Mouse (Mus musculus) lung, postnatal 0 days (tissue): ENCODE results near the gene Clip2. TPM values are rescaled to one million over a fixed set of nuclear protein-coding genes. Genes with fewer than 3 reads are reported as not detected.

Experiments used
- ATAC-seq: fragments of 200-750 bp; cut with Nextera tagmentation; 2 replicates; pipeline ENCODE4 v1.8.0; 2017; ENCODE audit warnings: moderate library complexity
- DNase-seq: peaks from one replicate; pipeline ENCODE4 v3.0.0-alpha.2; 2016; ENCODE audit warnings: low spot score
- H3K27ac ChIP-seq: fragments of 300-500 bp; sonication (generic); 2 replicates; pipeline ENCODE4 v1.5.1; 2014; ENCODE audit warnings: antibody characterized with exemption, mild to moderate bottlenecking, low read length, mixed read lengths
- H3K27me3 ChIP-seq: fragments of 300-500 bp; sonication (generic); replicated peaks from 2 replicates; pipeline ENCODE4 v1.6.1; 2014; ENCODE audit warnings: low read length, mixed read lengths; ENCODE audit not compliant: insufficient read depth
- H3K36me3 ChIP-seq: fragments of 300-500 bp; sonication (generic); 2 replicates; pipeline ENCODE4 v1.6.1; 2014; ENCODE audit warnings: low read length, mixed read lengths; ENCODE audit not compliant: insufficient read depth
- H3K4me1 ChIP-seq: fragments of 300-500 bp; sonication (generic); 2 replicates; pipeline ENCODE4 v1.6.1; 2014; ENCODE audit warnings: antibody characterized with exemption, low read depth, low read length, mixed read lengths; ENCODE audit not compliant: insufficient read depth
- H3K4me2 ChIP-seq: fragments of 300-500 bp; sonication (generic); replicated peaks from 2 replicates; pipeline ENCODE4 v1.6.1; 2014; ENCODE audit warnings: low read depth, mild to moderate bottlenecking, low read length, moderate library complexity, mixed read lengths
- H3K4me3 ChIP-seq: fragments of 300-500 bp; sonication (generic); 2 replicates; pipeline ENCODE4 v1.5.1; 2014; ENCODE audit warnings: low read depth, low read length
- H3K9ac ChIP-seq: fragments of 300-500 bp; sonication (generic); replicated peaks from 2 replicates; pipeline ENCODE4 v1.6.1; 2014; ENCODE audit warnings: low read depth, mild to moderate bottlenecking
- H3K9me3 ChIP-seq: fragments of 300-500 bp; sonication (generic); 2 replicates; pipeline ENCODE4 v1.6.1; 2016; ENCODE audit warnings: low read length, mixed read lengths
- CTCF ChIP-seq: IDR thresholded peaks from 2 replicates; pipeline ENCODE4 v1.5.1; 2016; ENCODE audit warnings: antibody characterized with exemption, mild to moderate bottlenecking
- EP300 ChIP-seq: IDR thresholded peaks from 2 replicates; pipeline ENCODE4 v1.6.1; 2016; ENCODE audit warnings: antibody characterized with exemption, mild to moderate bottlenecking, control low read depth
- WGBS: fragments of 180-500 bp; shearing (Covaris S2); extraction: QIAGEN DNeasy Blood & Tissue Kit; methylation state at CpG from one replicate; pipeline ENCODE4 v1.1.7; 2014; 5-methylcytosine and 5-hydroxymethylcytosine counted together
- polyA plus RNA-seq: library from polyadenylated mRNA; unstranded; fragments of >200 nt; fragmentation: Nextera tagmentation; extraction: Ambion mirVana; gene quantifications from 2 replicates; pipeline ENCODE4 v1.2.1, GENCODE M21; 2015

The Clip2 gene
- polyA plus RNA-seq, 1 experiment from 2014 or later: 3.0 TPM

DNA sequence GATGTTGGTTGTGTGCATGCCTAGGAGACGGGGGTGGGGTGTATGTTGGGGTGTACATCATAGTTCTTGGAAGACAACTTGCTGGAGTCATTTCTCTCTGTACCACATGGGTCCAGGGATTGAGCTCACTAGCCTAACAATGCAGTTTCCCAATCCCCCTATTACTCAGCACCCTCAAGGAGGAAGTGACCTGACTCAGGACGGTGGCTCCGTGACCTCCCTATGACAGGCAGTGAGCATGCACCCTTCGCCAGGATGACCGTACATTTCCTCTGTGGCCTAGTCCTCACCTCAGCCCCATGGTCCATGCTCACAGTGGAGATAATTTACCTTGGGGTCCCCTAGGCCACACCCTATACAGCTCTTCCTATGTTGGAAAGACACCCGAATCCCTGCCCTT is 19.8 kb downstream of the Clip2 start:
- WGBS: 91% methylated on average over 6 of the region's 6 CpGs
- H3K4me2 ChIP-seq: no peak overlapping the region
- H3K27ac ChIP-seq: no peak overlapping the region
- H3K4me1 ChIP-seq: no peaks in the 10 kb centered on the region
- DNase-seq: peak; percentile 46
- TF ChIP-seq CTCF: no peak
- TF ChIP-seq EP300: no peak
- peaks cover 14% of the 10 kb centered on the region; the same call in 1 of the 2 replicates for H3K36me3 ChIP-seq
- H3K4me3 ChIP-seq: no peak overlapping the region
- no peaks in the 10 kb centered on the region for H3K27me3 ChIP-seq
- no peak overlapping the region for H3K9ac ChIP-seq
- H3K9me3 ChIP-seq: no peaks in the 10 kb centered on the region
- ATAC-seq: peak; percentile 46

- Histone ChIP-seq H3K9me3 (no peaks in the 10 kb centered on the region), H3K36me3 (peaks cover 14% of the 10 kb centered on the region; the same call in 1 of the 2 replicates), H3K4me1 (no peaks in the 10 kb centered on the region), H3K9ac (no peak overlapping the region), H3K27me3 (no peaks in the 10 kb centered on the region), H3K27ac (no peak overlapping the region), H3K4me2 (no peak overlapping the region), H3K4me3 (no peak overlapping the region)
- 64% methylated on average over 9 of the region's 9 CpGs for WGBS
- no peak for DNase-seq
- no peak for TF ChIP-seq CTCF
- no peak for TF ChIP-seq EP300
- no peak for ATAC-seq
Observed at GRCm38 (mm10) chr5:134531585-134531984, 20.6 kb downstream of the Clip2 start.

GRCm38 (mm10) chr5:134530830-134531229 is 21.4 kb downstream of the Clip2 start:
- Histone ChIP-seq H3K4me1 (no peaks in the 10 kb centered on the region), H3K4me3 (no peak overlapping the region), H3K4me2 (no peak overlapping the region), H3K27ac (no peak overlapping the region), H3K9me3 (no peaks in the 10 kb centered on the region), H3K9ac (no peak overlapping the region), H3K27me3 (no peaks in the 10 kb centered on the region), H3K36me3 (peaks cover 14% of the 10 kb centered on the region; the same call in 1 of the 2 replicates)
- TF ChIP-seq EP300 (no peak), CTCF (no peak)
- WGBS: 65% methylated on average over 7 of the region's 7 CpGs
- DNase-seq (no peak), ATAC-seq (peak; percentile 31; the same call in 1 of the 2 replicates)

DNA sequence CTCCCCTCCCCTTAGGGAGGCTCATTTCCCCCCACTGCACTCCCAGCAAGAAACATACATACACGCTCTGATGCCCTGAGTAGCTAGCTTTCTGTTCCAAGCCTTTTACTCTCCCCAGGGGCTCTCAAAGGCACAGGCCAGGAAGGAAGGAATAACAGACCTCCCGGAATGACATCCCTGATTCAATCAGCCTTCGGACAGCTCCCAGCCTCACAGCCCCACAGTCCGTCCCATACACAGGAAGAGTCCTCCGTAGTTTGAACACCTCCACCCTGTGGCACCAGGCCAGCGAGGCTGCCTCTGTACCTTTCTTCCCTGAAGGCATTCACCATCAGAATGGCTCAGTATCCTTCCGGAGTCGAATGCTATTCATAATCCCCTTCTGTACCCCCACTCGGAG is 23.7 kb downstream of the Clip2 start:
- DNase-seq: no peak
- Histone ChIP-seq H3K4me3 (no peak overlapping the region), H3K27me3 (no peaks in the 10 kb centered on the region), H3K36me3 (0 out of 2 replicates have a peak, but pooled peaks cover 4% of the 10 kb centered on the region), H3K27ac (no peak overlapping the region), H3K9me3 (no peaks in the 10 kb centered on the region), H3K4me2 (no peak overlapping the region), H3K9ac (no peak overlapping the region), H3K4me1 (no peaks in the 10 kb centered on the region)
- TF ChIP-seq CTCF (no peak), EP300 (no peak)
- ATAC-seq: no peak
- 54% methylated on average over 9 of the region's 9 CpGs for WGBS

DNA sequence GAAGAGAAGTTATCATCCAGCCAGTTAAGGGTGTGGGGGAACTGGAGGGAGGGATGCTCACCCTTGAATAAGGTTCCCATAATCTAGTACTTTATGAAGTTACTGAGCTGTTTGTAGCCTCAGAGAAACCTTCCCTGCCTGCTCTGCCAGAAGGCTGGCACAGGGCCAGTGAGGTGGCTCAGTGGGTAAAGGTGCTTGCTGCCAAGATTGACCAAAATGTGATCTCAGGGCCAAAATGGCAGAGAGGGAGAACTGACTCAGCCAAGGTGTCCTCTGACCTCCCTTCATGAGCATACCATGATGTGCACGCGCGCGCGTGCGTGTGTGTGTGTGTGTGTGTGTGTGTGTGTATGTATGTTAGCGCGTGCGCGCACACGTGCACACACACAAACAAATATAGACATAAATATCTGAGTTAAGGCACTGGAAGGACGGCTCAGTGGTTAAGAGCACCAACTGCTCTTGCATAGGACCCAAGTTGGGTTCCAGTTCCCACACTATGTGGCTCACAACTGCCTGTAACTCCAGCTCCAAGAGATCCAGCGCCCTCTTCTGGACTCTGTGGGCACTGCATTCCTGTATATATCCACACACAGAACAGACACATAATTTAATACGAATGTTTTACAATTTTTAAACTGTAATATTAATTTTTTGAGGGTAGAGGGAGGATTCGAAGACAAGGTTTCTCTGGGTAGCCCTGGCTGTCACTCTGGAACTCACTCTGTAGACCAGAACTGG is 26.1 kb downstream of the Clip2 start:
- no peak for TF ChIP-seq EP300
- peak; percentile 30 for TF ChIP-seq CTCF
- Histone ChIP-seq H3K27me3 (no peaks in the 10 kb centered on the region), H3K4me3 (no peak overlapping the region), H3K36me3 (no peaks in the 10 kb centered on the region), H3K9ac (no peak overlapping the region), H3K9me3 (no peaks in the 10 kb centered on the region), H3K4me2 (no peak overlapping the region), H3K4me1 (no peaks in the 10 kb centered on the region), H3K27ac (no peak overlapping the region)
- DNase-seq (no peak), ATAC-seq (no peak)
- WGBS: 91% methylated on average over 15 of the region's 15 CpGs

DNA sequence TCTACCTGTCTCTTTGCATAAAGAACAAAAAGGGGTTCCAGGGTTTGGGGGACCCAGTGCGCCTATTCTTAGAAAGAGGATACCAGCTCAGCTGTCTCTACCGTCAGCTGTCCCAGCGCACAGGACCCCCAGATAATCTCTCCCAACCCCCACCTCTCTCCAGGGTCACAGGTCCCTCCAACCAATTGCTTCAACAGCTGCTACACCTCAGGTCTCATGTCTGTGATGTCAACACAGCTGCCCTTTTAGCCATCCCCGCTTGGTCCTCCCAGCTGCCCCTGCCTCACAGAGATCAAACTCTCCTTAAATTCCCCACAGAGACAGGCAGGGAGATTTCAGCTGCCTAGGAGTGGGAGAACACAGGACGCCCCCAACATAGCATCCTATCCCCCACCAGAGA is 28.5 kb downstream of the Clip2 start:
- no peaks in the 10 kb centered on the region for H3K36me3 ChIP-seq
- WGBS: 64% methylated on average over 5 of the region's 5 CpGs

More for the DNA sequence above, 28.5 kb downstream of the Clip2 start:
- no peak overlapping the region for H3K27ac ChIP-seq
- no peak overlapping the region for H3K9ac ChIP-seq
- H3K4me1 ChIP-seq: no peaks in the 10 kb centered on the region
- ATAC-seq (peak; percentile 64), DNase-seq (peak; percentile 41)
- H3K4me2 ChIP-seq: no peak overlapping the region
- no peak for TF ChIP-seq EP300
- TF ChIP-seq CTCF: no peak
- no peaks in the 10 kb centered on the region for H3K9me3 ChIP-seq
- no peak overlapping the region for H3K4me3 ChIP-seq
- no peaks in the 10 kb centered on the region for H3K27me3 ChIP-seq
